30 mouse cellular contexts compared by ENCODE assay signal in genomic region chr9:107831765-107832164, GRCm38 (mm10). TPM values are rescaled to one million over a fixed set of nuclear protein-coding genes. Genes with fewer than 3 reads are reported as not detected.
DNase-seq lines count a peak whose midpoint lies in the region; ATAC-seq and TF ChIP-seq lines count a peak whose summit lies in the region.
"Had no signal": no experiment of that assay in that cellular context is flagged by ENCODE, and none has a peak within 500 bp of the region (broad histone marks: within the 10 kb centered on the region; RNA-seq: fewer than 3 reads in every experiment).

No protein-coding gene starts in this region.

- no peak for TF ChIP-seq CTCF in kidney, postnatal 0 days (IDR thresholded peaks at IDR 0.05; ENCODE audit: low read depth)
- TF ChIP-seq CTCF in stomach, postnatal 0 days (IDR thresholded peaks at IDR 0.05; ENCODE audit: low read depth), result no peak

- peaks cover 14% of the 10 kb centered on the region for H3K36me3 ChIP-seq in kidney, postnatal 0 days (ENCODE audit: insufficient read depth, low read length)
- H3K36me3 ChIP-seq in stomach, postnatal 0 days (ENCODE audit: control insufficient read depth, insufficient read depth, low read length), result no peaks in the 10 kb centered on the region

- peak; percentile 18 for DNase-seq in kidney, postnatal 0 days (ENCODE audit: low spot score)
- DNase-seq in kidney, adult 18-20 months, result no peak
- DNase-seq in lung, postnatal 25 days (ENCODE audit: low spot score), result peak; percentile 13
- DNase-seq in lung, postnatal 10 days, result no peak
- DNase-seq in adipocyte (ENCODE audit: low spot score), result peak; percentile 14
- DNase-seq in stomach, postnatal 0 days (ENCODE audit: low spot score), result peak; percentile 37
- DNase-seq in yolk sac, embryonic 10.5 days (ENCODE audit: low spot score), result no peak
- DNase-seq: adrenal gland, adult 8-10 months; cerebellum, adult 11 months; cerebellum, adult 9-10 months; embryo, embryonic 11 days; gastrocnemius, adult 2 months; heart, postnatal 14 days; right cerebral cortex, postnatal 4 days; thymus, adult 2 months; thymus, postnatal 36 days had no signal

- no peak for ATAC-seq in kidney, postnatal 0 days (replicated peaks; ENCODE audit: low FRiP score, low read depth)
- 0 out of 2 replicates have a peak, but pooled peaks have one; percentile 64 for ATAC-seq in stomach, postnatal 0 days (ENCODE audit: low FRiP score, low TSS enrichment)
- ATAC-seq: activated CD4-positive, CD25-positive, alpha-beta regulatory T cell, adult 4 months; forebrain, embryonic 16.5 days; inflammation-experienced regulatory T-cells, adult 6 months had no signal

- no peaks in the 10 kb centered on the region for H3K9me3 ChIP-seq in kidney, postnatal 0 days (replicated peaks; ENCODE audit: low read length)
- H3K9me3 ChIP-seq in stomach, postnatal 0 days (ENCODE audit: control insufficient read depth, low read length), result no peaks in the 10 kb centered on the region
- H3K9me3 ChIP-seq: embryonic facial prominence, embryonic 13.5 days; hindbrain, embryonic 10.5 days; hindbrain, embryonic 15.5 days; limb, embryonic 12.5 days; liver, embryonic 15.5 days; midbrain, embryonic 12.5 days; neural tube, embryonic 13.5 days had no signal

- H3K27ac ChIP-seq in kidney, postnatal 0 days, result no peak overlapping the region
- H3K27ac ChIP-seq in stomach, postnatal 0 days (replicated peaks), result no peak overlapping the region
- H3K27ac ChIP-seq: embryonic facial prominence, embryonic 13.5 days; gastrocnemius, adult 2 months; hindbrain, embryonic 10.5 days; hindbrain, embryonic 15.5 days; layer of hippocampus, adult 2 months; left cerebral cortex, adult 2 months; limb, embryonic 12.5 days; liver, embryonic 15.5 days; midbrain, embryonic 12.5 days; neural tube, embryonic 13.5 days had no signal

- no peaks in the 10 kb centered on the region for H3K4me1 ChIP-seq in kidney, postnatal 0 days (replicated peaks; ENCODE audit: insufficient read depth, low read length)
- H3K4me1 ChIP-seq in stomach, postnatal 0 days (replicated peaks; ENCODE audit: control insufficient read depth, insufficient read depth), result no peaks in the 10 kb centered on the region
- H3K4me1 ChIP-seq: embryonic facial prominence, embryonic 13.5 days; hindbrain, embryonic 10.5 days; hindbrain, embryonic 15.5 days; limb, embryonic 12.5 days; midbrain, embryonic 12.5 days; neural tube, embryonic 13.5 days had no signal

- no peak overlapping the region for H3K4me2 ChIP-seq in kidney, postnatal 0 days (ENCODE audit: low read length)
- no peak overlapping the region for H3K4me2 ChIP-seq in stomach, postnatal 0 days (replicated peaks; ENCODE audit: low read depth)
- H3K4me2 ChIP-seq: embryonic facial prominence, embryonic 13.5 days; hindbrain, embryonic 15.5 days; limb, embryonic 12.5 days; liver, embryonic 15.5 days; midbrain, embryonic 12.5 days; neural tube, embryonic 13.5 days had no signal

- no peaks in the 10 kb centered on the region for H3K27me3 ChIP-seq in kidney, postnatal 0 days (ENCODE audit: insufficient read depth, low read length)
- no peaks in the 10 kb centered on the region for H3K27me3 ChIP-seq in stomach, postnatal 0 days (ENCODE audit: control insufficient read depth, insufficient read depth, low read length)
- H3K27me3 ChIP-seq: CH12.LX; embryonic facial prominence, embryonic 13.5 days; hindbrain, embryonic 15.5 days; limb, embryonic 12.5 days; liver, embryonic 15.5 days; midbrain, embryonic 12.5 days; neural tube, embryonic 13.5 days had no signal

- H3K4me3 ChIP-seq in kidney, postnatal 0 days (replicated peaks; ENCODE audit: low read depth, low read length), result no peak overlapping the region
- no peak overlapping the region for H3K4me3 ChIP-seq in stomach, postnatal 0 days (ENCODE audit: low read depth, low read length)
- H3K4me3 ChIP-seq: embryonic facial prominence, embryonic 13.5 days; erythroblast, embryonic 14.5 days; gastrocnemius, adult 2 months; hindbrain, embryonic 10.5 days; hindbrain, embryonic 15.5 days; layer of hippocampus, adult 2 months; left cerebral cortex, adult 2 months; limb, embryonic 12.5 days; liver, embryonic 15.5 days; midbrain, embryonic 12.5 days; neural tube, embryonic 13.5 days had no signal

- no peak for TF ChIP-seq EP300 in stomach, postnatal 0 days (optimal IDR thresholded peaks at IDR 0.05)

- no peak overlapping the region for H3K9ac ChIP-seq in kidney, postnatal 0 days (ENCODE audit: low read depth, low read length)
- H3K9ac ChIP-seq in stomach, postnatal 0 days (ENCODE audit: low read length), result no peak overlapping the region
- H3K9ac ChIP-seq: embryonic facial prominence, embryonic 13.5 days; hindbrain, embryonic 15.5 days; limb, embryonic 12.5 days; liver, embryonic 15.5 days; midbrain, embryonic 12.5 days; neural tube, embryonic 13.5 days had no signal

RNA-seq across cellular contexts. Expression of gene Rbm6, which starts 41.3 kb away (rescaled TPM):
- polyA plus RNA-seq in kidney, postnatal 0 days (2015; fragmentation: Nextera tagmentation; extraction: Ambion mirVana), result 40.2 and 46.8 TPM in 2 replicates
- 25.3 and 25.6 TPM in 2 replicates for polyA plus RNA-seq in stomach, postnatal 0 days (2015; fragmentation: Nextera tagmentation; extraction: Ambion mirVana)

RNA-seq across cellular contexts. Expression of gene Mon1a, which starts 56.2 kb away (rescaled TPM):
- polyA plus RNA-seq in kidney, postnatal 0 days (2015; fragmentation: Nextera tagmentation; extraction: Ambion mirVana), result 11.1 and 12.7 TPM in 2 replicates
- 22.9 and 23.6 TPM in 2 replicates for polyA plus RNA-seq in stomach, postnatal 0 days (2015; fragmentation: Nextera tagmentation; extraction: Ambion mirVana)

Comparison
In these comparisons a context has a peak if more than half of its experiments do, and no peak if none do; other contexts are left out.
1. DNase-seq: peak in kidney, postnatal 0 days (single experiment), lung, postnatal 25 days (single experiment), adipocyte (single experiment) and stomach, postnatal 0 days (single experiment); none in kidney, adult 18-20 months (single experiment), lung, postnatal 10 days (single experiment) and yolk sac, embryonic 10.5 days (single experiment).